Mouse (Mus musculus) right cerebral cortex, postnatal 10 days (tissue): Measurements from ENCODE around the gene Nmrk2.
A peak's percentile ranks its signal among the peaks of the same experiment; 100 is the strongest.

Source experiments
- DNase-seq, 2 experiments: peaks; one replicate each; pipeline ENCODE4 v3.0.0; 2021; ENCODE audit warnings: low spot score in 2 of 2

The Nmrk2 gene

DNA sequence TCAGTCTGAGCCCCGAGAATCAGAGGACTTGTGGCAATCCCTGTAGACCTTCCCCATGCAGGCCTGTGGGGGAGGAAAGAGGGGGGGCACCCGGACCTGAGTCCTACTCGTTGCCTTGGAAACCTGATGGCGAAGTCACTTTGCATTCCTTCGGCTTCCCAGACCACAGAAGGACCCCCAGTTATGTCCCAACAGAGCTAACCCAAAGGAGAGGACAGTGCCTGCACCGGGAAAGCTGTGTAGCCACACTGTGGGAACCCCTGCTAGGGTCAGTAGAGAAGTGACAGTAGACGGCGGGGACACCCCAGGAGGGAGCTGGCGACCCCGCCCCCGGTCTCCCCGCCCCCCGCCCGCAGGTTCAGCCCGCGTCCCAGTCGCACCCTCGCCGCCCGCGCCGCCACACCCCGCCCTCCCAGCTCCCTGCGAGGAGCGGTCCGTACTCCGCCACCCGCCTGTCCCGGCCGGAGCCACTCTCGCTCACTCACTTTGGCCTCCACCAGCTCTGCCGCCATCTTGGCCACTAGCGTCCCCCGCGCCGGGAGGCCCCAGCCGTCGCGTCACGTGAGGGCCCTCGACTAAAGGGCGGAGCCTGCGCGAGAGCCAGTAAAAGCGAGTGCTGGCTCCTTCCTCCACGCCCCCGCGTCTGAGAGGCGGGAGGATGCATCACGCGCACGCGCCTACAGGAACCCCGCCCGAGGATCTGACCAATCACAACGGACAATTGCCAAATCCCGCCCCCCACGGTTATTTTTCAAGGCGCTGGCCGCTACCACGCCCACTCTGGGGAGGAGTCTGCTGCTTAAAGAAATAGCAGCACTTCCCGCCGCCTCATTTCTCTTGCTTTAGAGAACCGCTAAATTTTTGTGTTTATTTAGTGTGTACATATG, 34.4 kb downstream of the Nmrk2 start, which contains the start of gene Pias4:
Gene Pias4, minus strand, starts transcription at position 724 of the 887 bp plus-strand sequence.
- peak; percentile 100 for DNase-seq

DNA sequence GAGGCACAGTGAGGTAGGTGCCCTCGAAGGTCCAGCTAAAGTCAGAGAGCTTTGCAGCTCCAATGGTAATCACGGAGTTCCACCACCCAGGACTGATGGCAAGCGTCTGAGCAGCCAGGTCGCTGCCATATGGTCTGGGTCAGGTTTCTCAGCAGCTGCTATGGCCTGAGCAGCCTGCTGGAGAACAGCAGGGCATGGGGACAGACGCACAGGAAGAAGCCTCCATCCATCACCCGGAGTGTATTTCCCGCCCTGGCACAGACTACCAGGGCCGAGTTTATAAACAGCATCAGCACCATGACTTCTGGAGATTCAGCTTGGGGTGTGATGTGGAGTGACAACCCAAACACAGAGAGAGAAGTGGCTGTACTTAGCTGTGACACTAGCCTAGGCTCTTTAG, 36.7 kb downstream of the Nmrk2 start:
- no peak for DNase-seq

DNA sequence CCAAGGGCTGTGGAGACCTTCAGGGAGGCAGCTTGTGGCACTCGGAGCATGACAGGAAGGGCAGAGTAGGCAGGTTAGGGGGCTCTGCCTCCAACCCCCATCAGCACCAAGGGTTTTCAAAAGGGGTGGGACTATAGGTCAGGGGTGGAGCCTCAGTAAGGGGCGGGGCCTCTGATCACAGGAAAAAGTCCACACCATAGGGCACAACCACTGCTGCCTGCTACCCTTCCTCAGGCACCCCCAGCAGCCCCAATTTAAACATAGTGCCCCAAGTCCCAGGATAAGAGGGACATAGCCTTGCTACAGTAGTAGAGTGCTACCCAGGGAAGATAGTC, 39.6 kb downstream of the Nmrk2 start:
- no peak for DNase-seq

DNA sequence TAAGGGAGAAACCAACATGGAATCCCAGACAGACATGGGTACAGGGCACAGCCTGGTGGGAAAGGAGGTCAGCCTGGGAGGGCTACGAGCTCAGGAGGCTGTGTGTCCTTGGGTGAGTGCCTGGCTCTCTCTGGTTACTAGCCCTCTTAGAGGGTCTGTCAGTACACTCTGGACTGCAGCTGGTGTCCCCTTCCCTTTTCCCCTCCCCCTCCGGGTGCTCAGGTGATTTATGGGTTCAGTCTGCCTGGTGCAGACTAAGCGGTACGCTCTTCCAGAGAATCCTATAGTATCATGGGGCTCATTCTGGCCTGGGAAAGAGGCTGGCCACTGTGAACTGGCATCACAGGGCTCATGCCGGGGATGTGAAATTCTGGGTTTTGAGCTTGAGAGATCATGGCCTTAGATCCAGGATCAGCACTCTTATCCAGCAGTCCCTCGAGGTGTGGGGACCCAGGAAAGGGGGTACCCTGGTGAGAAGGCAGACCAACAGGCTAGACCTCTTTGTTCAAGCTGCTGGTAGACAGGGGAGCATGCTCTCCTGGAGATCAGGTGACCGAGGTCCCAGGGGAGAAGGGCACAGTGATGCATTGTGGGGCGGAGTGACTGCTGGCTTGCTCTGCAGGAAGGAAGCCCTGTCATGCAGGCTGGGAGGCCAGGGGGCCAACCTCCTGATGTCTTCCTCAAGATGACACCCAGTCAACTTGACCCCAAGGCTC, 40.1 kb downstream of the Nmrk2 start:
- DNase-seq: no peak

DNA sequence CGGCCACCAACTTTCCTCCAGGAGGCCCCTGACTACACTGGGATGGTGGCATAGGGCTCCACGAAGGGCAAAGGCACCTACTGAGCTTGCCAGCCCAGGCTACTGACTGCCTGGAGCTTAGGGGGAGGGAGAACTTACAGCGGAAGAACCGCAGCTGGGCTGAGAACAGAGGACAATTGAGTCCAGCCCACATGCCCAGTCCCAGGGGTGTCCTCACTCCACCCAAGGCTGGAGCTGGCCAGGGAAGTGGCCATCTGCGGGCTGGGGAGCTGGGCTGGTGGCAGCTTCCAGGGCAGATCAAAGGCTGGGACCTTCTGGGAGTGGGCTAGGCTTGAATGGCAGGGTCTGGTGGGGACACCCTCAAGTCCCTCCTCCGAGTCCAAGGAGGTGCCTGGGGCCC, 47.1 kb downstream of the Nmrk2 start:
- no peak for DNase-seq

DNA sequence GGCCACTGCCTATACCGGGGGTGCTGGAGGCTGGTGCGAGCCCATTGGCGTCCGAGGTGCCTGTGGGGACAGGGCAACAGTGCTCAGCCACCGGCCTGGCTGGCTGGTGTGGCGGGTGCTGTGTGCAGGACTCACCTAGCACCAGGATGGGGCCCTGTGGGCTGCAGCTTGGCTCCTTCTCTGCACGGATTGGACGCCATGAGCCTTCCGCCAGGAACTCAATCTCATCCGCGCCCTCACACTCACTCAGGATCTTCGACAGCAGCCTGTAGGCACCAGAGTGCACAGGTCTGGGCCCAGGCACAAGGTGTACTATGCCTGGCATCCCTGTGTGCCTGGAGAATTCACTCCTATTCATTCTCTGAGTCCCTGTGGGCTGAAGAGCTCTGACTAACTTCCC, 47.5 kb downstream of the Nmrk2 start:
- no peak for DNase-seq

DNA sequence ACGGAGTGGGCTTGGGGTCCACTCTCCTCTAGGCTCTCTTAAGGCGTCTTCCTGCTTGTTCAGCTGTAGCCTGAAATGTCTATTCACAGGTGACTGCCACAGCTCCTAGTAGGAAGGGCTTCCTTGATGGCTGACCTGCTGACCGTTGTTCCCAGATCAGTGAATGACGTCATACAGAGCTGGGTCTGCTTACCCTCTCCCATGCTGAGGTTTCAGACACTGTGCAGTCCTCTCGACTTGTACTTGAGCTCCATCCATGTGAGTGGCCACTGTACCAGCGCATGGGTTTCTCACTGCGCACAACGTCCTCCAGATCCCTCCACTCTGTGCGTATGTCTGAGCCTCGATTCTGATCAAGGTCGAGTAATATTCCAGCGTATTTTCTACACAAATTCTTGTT, 49.2 kb downstream of the Nmrk2 start:
- no peak for DNase-seq

DNA sequence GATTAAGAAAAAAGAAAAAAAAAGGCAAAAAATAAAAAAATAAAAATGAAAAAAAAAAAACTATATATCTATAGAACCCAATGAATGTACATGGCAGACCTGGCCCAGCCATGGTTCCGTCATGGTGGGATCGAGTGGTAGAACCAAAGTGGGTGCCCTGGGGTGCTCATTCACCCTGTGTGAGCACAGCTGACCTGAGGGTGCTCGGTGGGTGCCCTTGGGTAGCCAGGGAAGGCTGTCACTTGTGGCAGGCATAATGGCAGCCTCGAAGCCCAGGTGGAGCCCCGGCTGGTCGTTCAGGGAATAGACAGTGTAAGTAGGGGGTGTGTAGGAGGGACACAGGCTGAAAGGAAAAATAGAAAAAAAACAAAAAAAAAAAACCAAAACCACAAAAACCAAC, 50.6 kb downstream of the Nmrk2 start:
- DNase-seq: no peak
